Mouse (Mus musculus) mature B cell (primary cell): ENCODE data around the gene Arhgap24.
"Not testable (repeated sequence)": the region's sequence is repeated elsewhere in the genome, so short reads cannot be mapped to it uniquely, and the experiment has no call there.

Experiments used
- in situ Hi-C: fragments of 300-500 bp; cut with MboI; formaldehyde crosslinking; loops from 2 replicates; pipeline ENCODE4 v1.14.3; 2019

Gene Arhgap24

GRCm38 (mm10) chr5:102875628-102876027 is 394.4 kb downstream of the Arhgap24 start:
- in situ Hi-C loops = no loop called here

- in situ Hi-C loops = no loop called here
Measured at GRCm38 (mm10) chr5:102888482-102889162, 407.4 kb downstream of the Arhgap24 start.

GRCm38 (mm10) chr5:102889163-102889488 is 407.9 kb downstream of the Arhgap24 start:
- in situ Hi-C loops = no loop called here

GRCm38 (mm10) chr5:102892226-102892625 is 411.0 kb downstream of the Arhgap24 start:
- in situ Hi-C loops = no loop called here

GRCm38 (mm10) chr5:102898301-102898700 is 417.1 kb downstream of the Arhgap24 start:
- in situ Hi-C loops = no loop called here

GRCm38 (mm10) chr5:102899680-102900215 is 418.6 kb downstream of the Arhgap24 start:
- in situ Hi-C loops = no loop called here

GRCm38 (mm10) chr5:102901176-102901575 is 420.0 kb downstream of the Arhgap24 start:
- in situ Hi-C loops = no loop called here

- in situ Hi-C loops = no loop called here
Measured at GRCm38 (mm10) chr5:102903487-102903886, 422.3 kb downstream of the Arhgap24 start.

GRCm38 (mm10) chr5:102904066-102904465 is 422.9 kb downstream of the Arhgap24 start:
- in situ Hi-C loops = no loop called here

- in situ Hi-C loops = no loop called here
Measured at GRCm38 (mm10) chr5:102905441-102906211, 424.4 kb downstream of the Arhgap24 start.

GRCm38 (mm10) chr5:102920199-102920598 is 439.0 kb downstream of the Arhgap24 start:
- in situ Hi-C loops = no loop called here

GRCm38 (mm10) chr5:102926786-102927185 is 445.6 kb downstream of the Arhgap24 start:
- in situ Hi-C loops = no loop called here

GRCm38 (mm10) chr5:102930161-102930560 is 449.0 kb downstream of the Arhgap24 start:
- in situ Hi-C loops = no loop called here

GRCm38 (mm10) chr5:102943864-102944630 is 462.9 kb downstream of the Arhgap24 start:
- in situ Hi-C loops = not testable (repeated sequence)

GRCm38 (mm10) chr5:102946625-102947024 is 465.4 kb downstream of the Arhgap24 start:
- in situ Hi-C loops = no loop called here

GRCm38 (mm10) chr5:102947061-102947711 is 466.0 kb downstream of the Arhgap24 start:
- in situ Hi-C loops = no loop called here
